Mouse (Mus musculus) MEL (cell line): ENCODE results near the gene Gm20388. TPM values are rescaled to one million over a fixed set of nuclear protein-coding genes. Genes with fewer than 3 reads are reported as not detected.

ENCODE experiments used
- DNase-seq: peaks from one replicate; pipeline ENCODE4 v3.0.0; 2011; ENCODE audit warnings: low read depth, low spot score
- H3K27ac ChIP-seq: 2 replicates; pipeline ENCODE4 v1.5.1; 2012; ENCODE audit warnings: low read depth, mild to moderate bottlenecking, control low read depth, low read length, moderate library complexity; ENCODE audit not compliant: control insufficient read depth
- H3K27me3 ChIP-seq, 2 experiments: fragments of 150-350 bp in 1 of 2; sonication (generic) in 1 of 2; 2 replicates each; pipeline ENCODE4 v1.6.1; 2012; ENCODE audit warnings: low read length in 2 of 2, mild to moderate bottlenecking in 2 of 2, improper control_type of control experiment in 1 of 2, moderate library complexity in 1 of 2; ENCODE audit not compliant: insufficient read depth in 2 of 2, control insufficient read depth in 1 of 2
- H3K36me3 ChIP-seq, 2 experiments: 2 replicates each; pipeline ENCODE4 v1.6.1; 2012 to 2014; ENCODE audit warnings: low read length in 2 of 2, improper control_type of control experiment in 1 of 2, inconsistent platforms in 1 of 2, mild to moderate bottlenecking in 1 of 2; ENCODE audit not compliant: insufficient read depth in 2 of 2, control insufficient read depth in 1 of 2
- H3K4me1 ChIP-seq, 2 experiments: fragments of 150-350 bp in 1 of 2; sonication (generic) in 1 of 2; 2 replicates each; pipeline ENCODE4 v1.6.1; 2012; ENCODE audit warnings: low read length in 2 of 2, improper control_type of control experiment in 1 of 2, mild to moderate bottlenecking in 1 of 2; ENCODE audit not compliant: insufficient read depth in 2 of 2, control insufficient read depth in 1 of 2
- H3K4me3 ChIP-seq, 2 experiments: fragments of 150-350 bp in 1 of 2; sonication (generic) in 1 of 2; 2 replicates each; pipeline ENCODE4 v1.5.1; 2012; ENCODE audit warnings: low read depth in 2 of 2, low read length in 2 of 2, mild to moderate bottlenecking in 2 of 2, moderate library complexity in 2 of 2, control low read depth in 1 of 2, improper control_type of control experiment in 1 of 2; ENCODE audit not compliant: control insufficient read depth in 1 of 2, insufficient read depth in 1 of 2
- H3K79me2 ChIP-seq: 2 replicates; pipeline ENCODE4 v1.6.1; 2012; ENCODE audit warnings: mild to moderate bottlenecking, low read length, moderate library complexity; ENCODE audit not compliant: control insufficient read depth, poor library complexity, insufficient read depth
- H3K9ac ChIP-seq: 2 replicates; pipeline ENCODE4 v1.6.1; 2012; ENCODE audit warnings: low read depth, mild to moderate bottlenecking, control low read depth, low read length, moderate library complexity; ENCODE audit not compliant: control insufficient read depth, poor library complexity, severe bottlenecking
- H3K9me3 ChIP-seq: fragments of 150-350 bp; sonication (generic); replicated peaks from 2 replicates; pipeline ENCODE4 v1.6.1; 2012; ENCODE audit warnings: mild to moderate bottlenecking, low read length, improper control_type of control experiment, moderate library complexity; ENCODE audit not compliant: insufficient read depth
- CHD1 ChIP-seq: IDR thresholded peaks from 2 replicates; pipeline ENCODE4 v1.6.1; 2012; ENCODE audit warnings: low read depth, mild to moderate bottlenecking, inconsistent platforms, low read length, improper control_type of control experiment
- E2F4 ChIP-seq: IDR thresholded peaks from 2 replicates; pipeline ENCODE4 v1.6.1; 2011; ENCODE audit warnings: low read depth, low read length, improper control_type of control experiment, borderline replicate concordance
- ELF1 ChIP-seq: IDR thresholded peaks from 2 replicates; pipeline ENCODE4 v1.6.1; 2014; ENCODE audit warnings: low read depth, mild to moderate bottlenecking, inconsistent platforms, low read length, improper control_type of control experiment, moderate library complexity
- ETS1 ChIP-seq: IDR thresholded peaks from 2 replicates; pipeline ENCODE4 v1.6.1; 2012; ENCODE audit warnings: low read depth, mild to moderate bottlenecking, inconsistent platforms, low read length, improper control_type of control experiment, moderate library complexity
- MAZ ChIP-seq: IDR thresholded peaks from 2 replicates; pipeline ENCODE4 v1.6.1; 2012; ENCODE audit warnings: low read depth, mild to moderate bottlenecking, inconsistent platforms, low read length, improper control_type of control experiment
- MEF2A ChIP-seq: IDR thresholded peaks from 2 replicates; pipeline ENCODE4 v1.6.1; 2014; ENCODE audit warnings: low read depth, mild to moderate bottlenecking, inconsistent platforms, low read length, improper control_type of control experiment; ENCODE audit not compliant: poor library complexity, insufficient replicate concordance, severe bottlenecking; ENCODE audit errors: extremely low read depth
- MYC ChIP-seq: IDR thresholded peaks from 2 replicates; pipeline ENCODE4 v1.6.1; 2011; ENCODE audit warnings: low read depth, mild to moderate bottlenecking, low read length, improper control_type of control experiment, moderate library complexity
- NELFE ChIP-seq: IDR thresholded peaks from 2 replicates; pipeline ENCODE4 v1.6.1; 2011; ENCODE audit warnings: low read depth, low read length, improper control_type of control experiment
- POLR2AphosphoS5 ChIP-seq: IDR thresholded peaks from 2 replicates; pipeline ENCODE4 v1.6.1; 2012; ENCODE audit warnings: low read depth, borderline replicate concordance, mild to moderate bottlenecking, inconsistent platforms, low read length, moderate library complexity, mixed read lengths
- TAL1 ChIP-seq: IDR thresholded peaks from 2 replicates; pipeline ENCODE4 v1.6.1; 2012; ENCODE audit warnings: mild to moderate bottlenecking, inconsistent platforms, low read length, moderate library complexity, mixed read lengths
- TCF12 ChIP-seq: IDR thresholded peaks from 2 replicates; pipeline ENCODE4 v1.6.1; 2014; ENCODE audit warnings: low read depth, mild to moderate bottlenecking, inconsistent platforms, low read length, improper control_type of control experiment, moderate library complexity
- USF1 ChIP-seq: IDR thresholded peaks from 2 replicates; pipeline ENCODE4 v1.6.1; 2014; ENCODE audit warnings: low read depth, mild to moderate bottlenecking, inconsistent platforms, low read length, improper control_type of control experiment, moderate library complexity
- USF2 ChIP-seq, 2 experiments: IDR thresholded peaks; 2 replicates each; pipeline ENCODE4 v1.6.1; 2011 to 2012; ENCODE audit warnings: improper control_type of control experiment in 2 of 2, low read length in 2 of 2, borderline replicate concordance in 1 of 2, inconsistent platforms in 1 of 2, low read depth in 1 of 2, mild to moderate bottlenecking in 1 of 2; ENCODE audit not compliant: insufficient read depth in 1 of 2
- ZKSCAN1 ChIP-seq: IDR thresholded peaks from 2 replicates; pipeline ENCODE4 v1.6.1; 2012; ENCODE audit warnings: low read depth, mild to moderate bottlenecking, inconsistent platforms, low read length, improper control_type of control experiment, moderate library complexity
- ZMIZ1 ChIP-seq: IDR thresholded peaks from 2 replicates; pipeline ENCODE4 v1.6.1; 2012; ENCODE audit warnings: low read depth, mild to moderate bottlenecking, inconsistent platforms, low read length, improper control_type of control experiment, moderate library complexity
- polyA plus RNA-seq, 2 experiments: library from polyadenylated mRNA; stranded (reverse) in 1 of 2; unstranded in 1 of 2; fragments of >175 nt in 1 of 2; fragments of >200 nt in 1 of 2; gene quantifications; 2 replicates each; pipeline versions ENCODE4 v1.2.1 to v1.2.4; 2012; ENCODE audit warnings: low replicate concordance in 2 of 2, low read depth in 1 of 2; ENCODE audit not compliant: insufficient read length in 2 of 2, insufficient read depth in 1 of 2, missing spikeins in 1 of 2
- total RNA-seq: library from RNA; depleted of rRNA; stranded (reverse); fragments of 300-350 nt; gene quantifications from 2 replicates; pipeline ENCODE4 v1.2.3, GENCODE M21; 2012

Gene Gm20388
- total and polyA plus RNA-seq, 3 experiments: 11.1 to 17.8 TPM; not detected in 1

- Histone ChIP-seq H3K79me2 (no peaks in the 10 kb centered on the region), H3K27me3 (no peaks in the 10 kb centered on the region), H3K4me1 (no peaks in the 10 kb centered on the region), H3K36me3 (no peaks in the 10 kb centered on the region; a peak in 1 of 4 replicates), H3K4me3 (no peak overlapping the region), H3K9me3 (no peaks in the 10 kb centered on the region), H3K27ac (no peak overlapping the region), H3K9ac (no peak overlapping the region)
- DNase-seq: no peak
- no peak for TF ChIP-seq CHD1
- no peak for TF ChIP-seq USF1
- no peak for TF ChIP-seq TCF12
- no peak for TF ChIP-seq POLR2AphosphoS5
- no peak for TF ChIP-seq E2F4
- TF ChIP-seq MAZ: no peak
- no peak for TF ChIP-seq NELFE
- TF ChIP-seq MEF2A: no peak
- TF ChIP-seq ETS1: no peak
- TF ChIP-seq ELF1: no peak
- no peak for TF ChIP-seq USF2 (IDR thresholded peaks at IDR 0.05; ENCODE audit: borderline replicate concordance in 1 of 2, insufficient read depth in 1 of 2, low read depth in 1 of 2, low read length in 2 of 2)
- no peak for TF ChIP-seq TAL1
These were observed 2084.5 kb downstream of the Gm20388 start for GRCm38 (mm10) chr8:121995112-121995511.

GRCm38 (mm10) chr8:121995895-121996294 lies 2085.3 kb downstream of the Gm20388 start:
- no peaks in the 10 kb centered on the region; a peak in 1 of 4 replicates for H3K36me3 ChIP-seq
- DNase-seq: no peak
- no peaks in the 10 kb centered on the region for H3K9me3 ChIP-seq
- H3K4me3 ChIP-seq: no peak overlapping the region
- no peaks in the 10 kb centered on the region for H3K4me1 ChIP-seq
- H3K27ac ChIP-seq: no peak overlapping the region
- H3K79me2 ChIP-seq: no peaks in the 10 kb centered on the region
- no peaks in the 10 kb centered on the region for H3K27me3 ChIP-seq
- TF ChIP-seq ZKSCAN1 (no peak), MYC (no peak), MEF2A (no peak), CHD1 (no peak), ETS1 (no peak), ZMIZ1 (no peak), USF2 (IDR thresholded peaks at IDR 0.05; ENCODE audit: borderline replicate concordance in 1 of 2, insufficient read depth in 1 of 2, low read depth in 1 of 2, low read length in 2 of 2) (no peak), USF1 (no peak)
- no peak overlapping the region for H3K9ac ChIP-seq
